Mouse (Mus musculus) monocyte, adult 5-6 weeks (primary cell): ENCODE measurements around the gene Cdc42bpb. TPM values are rescaled to one million over a fixed set of nuclear protein-coding genes. Genes with fewer than 3 reads are reported as not detected.

ENCODE experiments used
- ATAC-seq: fragments of 153-309, 156-312 bp; replicated peaks from 2 replicates; pipeline ENCODE4 v1.8.0; 2017; ENCODE audit warnings: mild to moderate bottlenecking; ENCODE audit not compliant: low TSS enrichment, insufficient number of reproducible peaks, severe bottlenecking, poor library complexity, low FRiP score
- total RNA-seq: library from RNA; stranded (forward); fragments of 200-1000, 200-491, 200-594 nt; gene quantifications from 3 replicates; pipeline ENCODE4 v1.2.3, GENCODE M21; 2017

Gene Cdc42bpb
- total RNA-seq, 1 experiment from 2014 or later, result 37.5 TPM

- ATAC-seq, result no peak
These were observed 65.7 kb downstream of the Cdc42bpb start for GRCm38 (mm10) chr12:111311775-111312174.

DNA sequence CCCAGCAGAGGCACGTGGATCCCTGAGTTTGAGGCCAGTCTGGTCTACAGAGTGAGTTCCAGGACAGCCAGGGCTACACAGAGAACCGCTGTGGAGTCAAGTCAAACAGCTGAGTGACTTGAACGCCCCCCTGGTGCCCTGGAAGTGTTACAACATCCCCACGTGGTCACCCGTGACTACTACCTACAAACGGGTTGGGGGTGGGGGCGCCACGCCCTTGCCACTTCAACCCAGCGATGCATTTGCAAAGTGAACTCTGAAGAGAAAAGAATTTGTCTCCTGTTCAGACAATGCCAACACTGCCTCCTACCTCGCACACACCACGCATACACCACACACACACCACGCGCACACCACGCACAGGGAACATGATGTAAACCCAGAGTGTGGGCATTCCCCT, 67.6 kb downstream of the Cdc42bpb start:
- ATAC-seq, result no peak

- no peak for ATAC-seq
These were observed 68.3 kb downstream of the Cdc42bpb start for GRCm38 (mm10) chr12:111309256-111309655.

DNA sequence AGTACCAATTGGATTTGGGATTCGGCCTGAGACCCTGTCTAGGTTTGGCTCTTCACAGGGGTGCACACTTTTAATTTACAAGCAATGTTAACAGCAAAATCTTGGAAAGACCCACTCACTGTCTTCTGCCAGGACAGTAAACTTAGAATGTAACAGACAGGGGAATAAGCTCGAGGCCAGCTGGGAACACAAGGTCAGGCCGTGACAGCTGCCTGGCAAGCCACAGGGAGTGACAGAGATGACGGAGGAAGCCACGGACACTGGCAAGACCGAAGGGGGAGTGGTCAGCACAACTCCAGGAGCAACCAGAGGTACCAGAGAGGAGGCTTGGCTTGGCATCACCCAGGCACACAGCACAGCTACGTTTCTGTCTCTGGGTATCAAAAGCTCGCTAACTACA, 70.7 kb downstream of the Cdc42bpb start:
- no peak for ATAC-seq

DNA sequence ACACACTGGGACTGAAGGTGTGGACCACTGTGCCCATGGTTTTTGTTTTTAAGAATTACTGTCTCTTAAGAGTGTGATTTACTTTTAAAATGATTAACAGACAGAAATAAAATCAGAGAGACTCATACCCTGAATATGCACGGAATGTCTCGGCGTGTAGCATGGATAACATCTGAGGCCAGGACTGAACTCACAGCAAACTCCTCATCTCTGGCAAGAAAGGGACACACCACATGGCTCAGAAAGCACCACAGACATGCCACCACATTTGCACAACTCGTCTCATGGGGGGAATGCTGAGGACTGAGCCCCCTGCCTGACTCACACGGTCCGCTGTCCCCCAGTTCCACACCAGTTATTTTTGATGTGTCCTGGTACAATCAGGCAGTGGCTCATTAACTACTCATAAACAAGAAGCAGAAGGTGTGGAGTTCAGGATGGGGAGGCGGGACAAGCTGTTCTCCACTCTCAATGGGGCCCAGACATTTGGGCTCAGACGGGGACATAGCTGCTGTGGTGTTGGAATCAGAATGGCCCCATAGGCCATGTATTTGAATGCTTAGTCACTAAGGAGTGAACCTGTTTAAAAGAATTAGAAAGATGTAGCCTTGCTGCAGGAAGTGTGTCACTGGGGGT, 73.7 kb downstream of the Cdc42bpb start:
- no peak for ATAC-seq

DNA sequence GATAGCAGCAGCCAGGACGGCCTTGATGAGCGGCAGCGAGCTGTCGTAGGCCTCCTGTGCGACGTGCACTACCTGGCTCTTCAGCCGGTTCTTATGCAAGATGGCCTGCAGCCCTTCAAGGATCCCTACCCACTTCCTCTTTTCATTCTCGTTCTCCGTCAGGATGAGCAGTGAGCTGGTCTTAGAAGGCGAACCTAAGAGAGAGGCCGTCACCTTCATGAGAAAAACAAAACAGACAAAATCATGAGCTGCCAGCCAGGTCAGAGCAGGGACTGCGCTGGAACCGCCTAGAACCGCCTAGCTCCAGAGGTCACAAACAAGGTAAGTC, 75.5 kb downstream of the Cdc42bpb start:
- 0 out of 2 replicates have a peak, but pooled peaks have one; percentile 13 for ATAC-seq

GRCm38 (mm10) chr12:111301322-111302017, 76.0 kb downstream of the Cdc42bpb start:
- no peak for ATAC-seq

DNA sequence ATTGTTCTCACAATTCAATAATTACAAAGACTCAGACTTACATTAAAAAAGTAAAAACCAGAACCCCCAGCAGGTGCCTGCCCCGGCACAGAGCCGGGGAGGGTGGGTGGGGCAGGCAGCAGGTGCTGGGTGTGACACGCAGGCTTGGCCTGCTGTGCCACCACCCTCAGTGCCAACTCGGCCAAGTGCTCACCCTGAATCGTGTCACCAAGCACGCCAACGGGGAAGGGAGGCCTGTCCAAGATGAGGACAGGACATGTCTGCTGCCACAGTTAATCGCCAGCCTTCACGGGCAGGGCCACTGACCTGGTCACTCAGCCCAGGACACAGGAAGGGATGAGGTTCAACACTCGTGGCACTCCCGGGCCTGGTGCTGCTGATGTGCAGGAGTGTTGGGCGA, 84.5 kb downstream of the Cdc42bpb start:
- ATAC-seq, result no peak

GRCm38 (mm10) chr12:111284532-111284931, 93.0 kb downstream of the Cdc42bpb start:
- no peak for ATAC-seq

DNA sequence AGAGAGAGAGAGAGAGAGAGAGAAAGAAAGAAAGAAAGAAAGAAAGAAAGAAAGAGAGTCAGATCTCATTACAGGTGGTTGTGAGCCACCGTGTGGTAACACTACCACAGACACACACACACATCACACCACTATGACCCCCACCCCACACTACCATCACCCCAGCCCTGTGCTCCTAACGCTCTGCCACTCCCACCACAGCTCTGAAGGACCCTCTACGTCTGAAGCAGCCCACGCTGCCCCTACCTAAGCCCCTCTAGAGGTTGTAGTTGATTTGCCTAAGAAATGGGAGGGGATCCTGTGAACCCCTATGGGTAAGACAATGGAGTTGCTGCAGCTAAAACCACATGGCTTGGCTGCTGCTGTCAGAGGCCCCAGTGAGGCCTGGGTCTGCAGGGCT, 93.9 kb downstream of the Cdc42bpb start:
- ATAC-seq, result no peak

- no peak for ATAC-seq
These were observed 101.1 kb downstream of the Cdc42bpb start for GRCm38 (mm10) chr12:111276371-111276770.

DNA sequence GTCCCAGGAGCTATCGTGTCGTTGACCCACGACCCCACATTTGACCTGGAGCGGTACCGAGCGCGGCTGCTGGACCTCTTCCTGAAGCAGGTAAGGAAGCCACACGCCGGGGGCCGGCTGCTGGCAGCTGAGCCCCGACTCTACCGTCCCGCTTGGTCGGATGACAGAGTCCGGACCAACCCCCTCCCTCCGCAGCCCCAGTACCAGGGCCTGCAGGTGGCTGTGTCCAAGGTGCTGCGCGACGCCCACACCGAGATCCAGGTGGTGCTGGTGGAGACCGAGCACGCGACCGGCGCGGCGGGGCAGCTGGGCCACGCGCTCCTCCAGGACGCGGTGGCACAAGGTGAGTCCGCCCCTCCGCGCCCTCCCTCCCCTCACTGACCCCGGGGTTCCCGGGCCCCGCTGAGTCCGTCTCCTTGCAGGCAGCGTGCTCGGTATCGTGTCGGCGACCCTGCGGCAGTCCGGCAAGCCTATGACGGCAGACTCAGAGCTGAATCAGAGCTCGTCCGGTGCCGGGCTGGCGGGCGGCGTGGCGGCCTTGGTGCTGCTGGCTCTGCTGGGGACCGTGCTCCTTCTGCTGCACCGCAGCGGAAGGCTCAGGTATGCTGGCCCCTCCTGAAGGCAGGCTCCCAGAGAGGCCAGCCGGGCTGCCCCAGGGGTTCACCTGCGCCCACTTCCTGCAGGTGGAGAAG, 102.2 kb downstream of the Cdc42bpb start:
- no peak for ATAC-seq

DNA sequence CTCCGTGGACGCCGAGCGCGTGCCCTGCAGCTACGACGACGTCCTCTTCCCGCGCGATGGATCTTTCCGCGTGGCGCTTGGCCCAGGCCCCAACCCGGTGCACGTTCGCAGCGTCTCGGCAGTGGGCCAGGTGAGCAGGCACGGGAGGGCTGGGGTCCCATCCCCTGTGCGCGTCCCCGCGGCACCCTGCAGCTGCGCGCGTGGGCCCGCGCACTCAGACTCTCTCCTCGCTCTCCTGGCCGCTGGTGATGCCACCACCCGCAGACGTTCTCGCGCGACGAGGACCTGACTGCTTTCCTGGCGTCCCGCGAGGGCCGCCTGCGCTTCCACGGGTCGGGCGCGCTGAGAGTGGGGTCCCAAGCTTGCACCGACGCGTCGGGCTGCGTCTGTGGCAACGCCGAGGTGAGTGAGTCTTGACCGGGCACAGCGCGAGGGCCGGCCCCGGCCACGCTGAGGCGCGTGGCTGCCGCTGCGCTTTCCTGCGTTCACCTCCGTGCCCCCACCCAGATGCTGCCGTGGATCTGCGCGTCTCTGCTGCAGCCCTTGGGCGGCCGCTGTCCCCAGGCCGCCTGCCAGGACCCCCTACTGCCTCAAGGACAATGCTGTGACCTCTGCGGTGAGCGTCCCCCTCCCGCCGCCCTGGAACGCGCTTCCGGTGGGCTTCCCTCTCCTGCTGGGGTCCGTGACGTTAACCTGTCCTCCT, 102.9 kb downstream of the Cdc42bpb start:
- no peak for ATAC-seq

DNA sequence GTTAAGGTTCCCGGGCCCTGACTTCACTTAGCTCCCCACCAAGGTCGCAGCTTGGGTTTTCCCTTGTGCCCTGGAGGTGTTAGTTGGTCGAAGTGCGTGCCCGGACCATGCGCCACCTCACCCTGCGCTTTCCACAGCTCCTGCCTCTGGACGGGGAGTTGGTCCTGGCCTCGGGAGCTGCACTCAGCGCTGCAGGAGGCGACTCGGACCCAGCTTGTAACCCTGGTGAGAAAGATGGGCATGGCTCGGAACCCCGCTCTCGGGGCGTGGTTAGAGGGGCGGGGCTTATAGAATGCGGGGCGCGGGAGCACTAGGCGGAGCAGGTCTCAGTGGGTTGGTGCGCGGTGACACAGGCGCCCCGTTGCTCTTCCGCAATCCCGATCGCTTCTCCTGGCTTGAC, 103.5 kb downstream of the Cdc42bpb start:
- ATAC-seq, result no peak

DNA sequence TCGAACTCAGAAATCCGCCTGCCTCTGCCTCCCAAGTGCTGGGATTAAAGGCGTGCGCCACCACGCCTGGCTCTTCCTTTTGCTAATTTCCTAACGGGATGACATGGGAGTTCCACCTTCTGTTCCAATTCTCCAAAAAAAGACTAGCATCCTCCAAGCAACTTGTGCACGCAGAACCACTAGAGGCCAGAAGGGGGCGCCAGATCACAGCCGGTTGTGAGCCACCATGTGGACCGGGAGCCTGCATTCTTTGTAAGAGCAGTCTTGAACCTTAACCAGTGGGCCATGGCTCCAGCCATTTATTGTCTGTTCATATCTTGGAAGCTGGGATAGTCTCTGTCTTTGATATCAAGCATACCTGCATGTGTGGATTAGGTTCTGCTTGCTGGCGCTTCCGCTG, 105.1 kb downstream of the Cdc42bpb start:
- no peak for ATAC-seq

DNA sequence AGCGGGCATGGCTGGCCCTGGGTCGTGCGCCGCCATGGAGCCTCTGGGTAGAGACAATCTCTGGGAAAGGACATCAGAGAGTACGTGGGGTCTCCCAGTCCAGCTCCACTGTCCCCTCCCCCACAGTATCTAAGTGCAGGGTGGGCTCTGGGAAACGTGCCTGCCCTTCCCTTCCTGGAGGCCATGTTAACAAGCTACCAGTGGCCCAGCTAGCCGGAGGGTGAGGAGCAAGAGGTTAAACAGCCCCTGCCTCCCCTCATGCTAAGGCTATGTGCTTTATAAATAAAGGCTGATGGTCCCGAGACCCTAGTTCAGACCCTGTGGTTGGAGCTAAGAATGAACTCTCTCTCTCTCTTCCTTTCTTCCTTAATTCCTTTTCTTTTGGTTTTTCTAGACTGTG, 105.6 kb downstream of the Cdc42bpb start:
- no peak for ATAC-seq

- no peak for ATAC-seq
These were observed 106.1 kb downstream of the Cdc42bpb start for GRCm38 (mm10) chr12:111271406-111271805.

DNA sequence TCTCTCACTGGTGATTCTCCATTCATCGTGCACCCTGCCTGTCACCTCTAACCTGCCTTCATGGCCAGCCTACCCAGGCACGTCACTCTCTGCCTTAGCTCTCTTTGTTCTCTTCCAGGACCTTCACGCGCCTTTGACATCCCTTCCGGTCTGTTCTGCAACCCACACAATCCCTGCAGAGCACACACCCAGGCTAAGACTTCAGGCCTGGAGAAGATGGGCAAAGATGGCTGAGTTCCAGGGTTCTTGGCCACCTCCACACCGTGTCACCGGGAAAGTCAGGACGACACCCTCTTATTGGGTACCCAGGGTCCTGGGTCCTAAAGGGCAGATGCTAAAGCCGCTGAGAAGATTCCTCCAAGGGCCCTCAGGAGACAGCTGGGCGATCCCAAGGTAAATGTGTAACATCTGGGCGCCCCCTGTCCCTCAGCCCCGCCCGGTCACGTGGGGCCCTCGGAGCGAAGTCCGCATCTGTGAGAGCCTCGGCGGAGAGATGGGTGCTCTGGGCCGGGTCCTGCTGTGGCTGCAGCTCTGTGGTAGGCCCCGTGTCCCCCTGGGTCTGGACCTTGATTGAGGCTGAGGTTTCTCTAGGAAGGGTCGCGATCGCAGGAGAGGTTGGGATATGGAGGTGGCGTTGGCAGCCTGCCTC, 106.8 kb downstream of the Cdc42bpb start, which contains the start of gene Amn:
Gene Amn, plus strand, starts transcription at position 467 of the 649 bp plus-strand sequence.
- ATAC-seq, result no peak
